Mouse (Mus musculus) small intestine, adult 2 months (tissue): Measurements from ENCODE around the gene Uqcc2. TPM values are rescaled to one million over a fixed set of nuclear protein-coding genes. Genes with fewer than 3 reads are reported as not detected.
A peak's percentile ranks its signal among the peaks of the same experiment; 100 is the strongest.

Experiments used
- H3K27ac ChIP-seq: fragments of 200-500 bp; 2 replicates; pipeline ENCODE4 v1.5.1; 2012; ENCODE audit warnings: low read depth, low read length, control low read depth, inconsistent platforms; ENCODE audit not compliant: insufficient read depth
- H3K27me3 ChIP-seq: fragments of 200-500 bp; 2 replicates; pipeline ENCODE4 v1.6.1; 2012; ENCODE audit warnings: mild to moderate bottlenecking, moderate library complexity, low read length, inconsistent platforms; ENCODE audit not compliant: control insufficient read depth, insufficient read depth
- H3K36me3 ChIP-seq: fragments of 200-500 bp; 2 replicates; pipeline ENCODE4 v1.6.1; 2012; ENCODE audit warnings: mild to moderate bottlenecking, low read length, control low read depth, inconsistent platforms; ENCODE audit not compliant: control insufficient read depth, insufficient read depth
- H3K4me1 ChIP-seq: fragments of 200-500 bp; 2 replicates; pipeline ENCODE4 v1.6.1; 2012; ENCODE audit warnings: low read length, inconsistent platforms, mixed read lengths; ENCODE audit not compliant: control insufficient read depth, insufficient read depth, insufficient read length
- H3K4me3 ChIP-seq: fragments of 200-500 bp; 2 replicates; pipeline ENCODE4 v1.5.1; 2012; ENCODE audit warnings: low read depth, mild to moderate bottlenecking, control low read depth, inconsistent platforms, low read length, moderate library complexity
- CTCF ChIP-seq: fragments of 200-500 bp; IDR thresholded peaks from 2 replicates; pipeline ENCODE4 v1.5.1; 2012; ENCODE audit warnings: low read depth, mild to moderate bottlenecking, control low read depth, inconsistent platforms, low read length, moderate library complexity, mixed read lengths; ENCODE audit not compliant: insufficient replicate concordance, insufficient read length; ENCODE audit errors: extremely low read depth
- POLR2A ChIP-seq: fragments of 200-500 bp; IDR thresholded peaks from 2 replicates; pipeline ENCODE4 v1.6.1; 2012; ENCODE audit warnings: low read depth, mild to moderate bottlenecking, control low read depth, inconsistent platforms, low read length, moderate library complexity
- WGBS: fragments of 180-500 bp; shearing (Covaris S2); methylation state at CpG from one replicate; pipeline ENCODE4 v1.1.7; 2018; 5-methylcytosine and 5-hydroxymethylcytosine counted together
- polyA plus RNA-seq: library from polyadenylated mRNA; depleted of rRNA; stranded (reverse); fragments of >200 nt; gene quantifications from 2 replicates; pipeline ENCODE4 v1.2.3, GENCODE M21; 2012

Gene Uqcc2
- polyA plus RNA-seq, 1 experiment, result 103 TPM

DNA sequence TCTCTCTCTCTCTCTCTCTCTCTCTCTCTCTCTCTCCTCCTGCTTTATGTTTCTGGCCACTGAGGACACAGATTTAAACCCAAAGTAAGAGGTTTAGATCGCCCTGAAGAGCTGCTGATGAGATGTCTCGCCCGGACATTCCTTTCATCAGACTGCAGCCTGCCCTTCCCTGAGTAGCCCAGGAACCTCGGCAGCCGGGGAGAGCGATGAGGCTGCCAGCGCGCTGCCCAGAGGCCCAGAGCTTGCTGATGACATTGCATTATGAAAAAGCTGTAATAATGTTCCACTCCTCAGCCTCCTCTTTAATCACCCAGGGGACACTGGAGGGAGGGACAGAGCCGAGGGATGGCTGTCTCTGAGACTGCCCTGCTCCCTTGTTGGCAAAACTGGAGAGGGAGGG lies 6.5 kb upstream of the Uqcc2 start:
- whole genome bisulfite sequencing, result 77% methylated on average over 9 of the region's 9 CpGs
- TF ChIP-seq POLR2A (no peak), CTCF (no peak)
- Histone ChIP-seq H3K27me3 (no peaks in the 10 kb centered on the region), H3K27ac (no peak overlapping the region), H3K4me1 (0 out of 2 replicates have a peak, but pooled peaks cover 3% of the 10 kb centered on the region), H3K36me3 (no peaks in the 10 kb centered on the region), H3K4me3 (no peak overlapping the region)

DNA sequence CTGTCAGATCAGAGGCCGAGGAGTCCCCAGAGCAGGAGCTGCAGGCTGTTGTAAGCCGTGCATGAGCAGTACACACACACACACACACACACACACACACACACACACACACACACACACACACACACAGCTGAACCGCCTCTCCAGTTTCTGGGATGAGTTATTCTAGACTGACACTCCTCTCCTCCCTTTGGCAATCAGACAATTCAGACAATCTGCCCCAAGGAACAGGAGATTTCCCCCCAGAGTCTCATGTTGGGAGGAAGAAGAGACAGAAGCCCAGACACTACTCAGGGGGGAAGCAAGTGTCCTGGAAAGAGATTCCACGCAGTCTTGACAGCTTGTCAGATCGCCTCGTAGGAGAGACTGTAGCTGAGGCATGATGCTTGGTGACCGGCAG lies 5.6 kb upstream of the Uqcc2 start:
- no peaks in the 10 kb centered on the region for H3K36me3 ChIP-seq
- TF ChIP-seq CTCF, result no peak
- no peak for TF ChIP-seq POLR2A
- no peak overlapping the region for H3K4me3 ChIP-seq
- no peaks in the 10 kb centered on the region for H3K27me3 ChIP-seq
- WGBS, result 69% methylated on average over 7 of the region's 7 CpGs
- H3K4me1 ChIP-seq, result 0 out of 2 replicates have a peak, but pooled peaks cover 3% of the 10 kb centered on the region
- no peak overlapping the region for H3K27ac ChIP-seq

DNA sequence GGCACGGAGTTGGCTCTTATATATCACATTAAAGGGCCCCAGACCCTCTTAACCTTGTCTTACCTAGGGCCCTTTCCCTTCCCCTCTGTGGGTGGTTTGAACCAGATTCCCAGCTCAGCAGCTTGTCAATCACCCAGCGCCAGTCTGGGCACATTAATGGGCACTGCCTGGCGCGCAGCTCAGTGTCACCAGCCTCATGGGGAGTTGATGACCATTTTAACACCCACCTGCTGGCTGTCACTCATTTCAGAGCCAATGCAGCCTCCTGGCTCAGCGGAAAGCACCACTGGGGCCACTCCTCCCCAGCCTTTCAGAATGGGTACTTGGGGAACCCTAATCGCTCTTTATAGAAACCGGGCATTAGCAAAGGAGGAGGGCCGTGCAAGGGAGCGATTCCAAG lies 4.7 kb upstream of the Uqcc2 start:
- WGBS, result 82% methylated on average over 9 of the region's 9 CpGs
- no peak overlapping the region for H3K4me3 ChIP-seq

DNA sequence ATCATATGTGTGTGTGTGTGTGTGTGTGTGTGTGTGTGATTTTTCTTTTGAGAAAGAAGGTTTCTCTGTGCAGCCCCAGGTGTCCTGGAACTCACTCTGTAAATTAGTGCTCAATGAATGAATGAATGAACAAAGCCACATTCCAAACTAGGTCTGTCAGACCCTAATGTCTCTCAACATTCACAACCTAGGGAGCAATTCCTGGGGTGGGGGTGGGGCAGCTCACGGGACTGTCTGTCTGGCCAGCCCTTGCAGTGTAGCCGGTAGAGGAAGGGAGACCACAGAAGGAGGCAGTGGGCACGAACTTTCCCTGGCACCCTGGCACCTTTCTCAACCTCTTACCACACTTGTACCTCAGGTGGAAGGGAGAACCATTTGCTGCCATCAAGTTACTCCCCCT lies 999 bp upstream of the Uqcc2 start:
- H3K27me3 ChIP-seq, result no peaks in the 10 kb centered on the region
- no peak overlapping the region for H3K4me3 ChIP-seq

More for the DNA sequence above, 4.7 kb upstream of the Uqcc2 start:
- Histone ChIP-seq H3K4me1 (peaks cover 6% of the 10 kb centered on the region), H3K27me3 (no peaks in the 10 kb centered on the region), H3K27ac (no peak overlapping the region), H3K36me3 (no peaks in the 10 kb centered on the region)
- no peak for TF ChIP-seq CTCF
- no peak for TF ChIP-seq POLR2A

DNA sequence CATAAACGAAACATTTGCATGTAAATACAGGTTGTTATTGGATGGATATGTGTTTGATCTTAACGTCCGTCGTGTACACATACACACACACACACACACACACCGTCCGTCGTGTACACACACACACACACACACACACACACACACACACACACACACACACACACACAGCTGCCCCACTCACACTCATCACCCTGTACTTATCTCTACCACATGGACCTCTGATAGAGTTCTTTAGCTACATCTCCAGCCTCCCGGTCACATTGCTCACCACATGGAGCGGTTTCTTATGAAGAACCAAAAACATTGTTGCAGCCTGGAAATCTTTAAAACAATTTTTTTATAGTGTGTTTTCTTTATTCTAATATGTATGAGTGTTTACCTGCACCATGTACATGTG lies 471 bp upstream of the Uqcc2 start:
- H3K4me3 ChIP-seq, result peak overlapping the region; percentile 78
- TF ChIP-seq POLR2A (no peak), CTCF (no peak)
- peaks cover 9% of the 10 kb centered on the region for H3K4me1 ChIP-seq
- no peaks in the 10 kb centered on the region for H3K36me3 ChIP-seq
- no peaks in the 10 kb centered on the region for H3K27me3 ChIP-seq
- H3K27ac ChIP-seq, result no peak overlapping the region
- 12% methylated on average over 9 of the region's 9 CpGs for WGBS

More for the DNA sequence above, 999 bp upstream of the Uqcc2 start:
- WGBS, result 41% methylated on average over 3 of the region's 3 CpGs
- no peak for TF ChIP-seq CTCF
- no peak for TF ChIP-seq POLR2A
- H3K36me3 ChIP-seq, result no peaks in the 10 kb centered on the region
- no peak overlapping the region for H3K27ac ChIP-seq
- peaks cover 9% of the 10 kb centered on the region for H3K4me1 ChIP-seq

DNA sequence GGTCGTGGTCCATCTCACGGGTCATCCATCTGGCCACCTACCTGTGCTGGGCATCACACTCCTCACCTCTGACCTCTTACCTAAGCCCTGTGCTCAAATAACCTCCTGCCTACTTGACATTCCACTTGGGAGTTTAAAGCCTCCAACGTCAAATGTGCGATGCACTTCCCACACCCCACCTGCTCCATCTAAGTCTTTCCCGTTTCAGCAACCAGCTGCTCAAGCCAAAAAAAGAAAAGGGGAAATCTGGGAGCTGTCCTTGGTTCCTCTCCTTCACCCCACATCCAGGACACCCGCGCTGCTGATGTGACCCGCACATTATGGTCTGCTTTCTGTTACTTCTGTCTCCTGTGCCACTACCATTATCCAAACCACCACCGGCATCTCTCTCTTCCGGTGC lies 1.5 kb downstream of the Uqcc2 start:
- Histone ChIP-seq H3K36me3 (no peaks in the 10 kb centered on the region), H3K27ac (no peak overlapping the region), H3K27me3 (no peaks in the 10 kb centered on the region), H3K4me3 (no peak overlapping the region), H3K4me1 (peaks cover 9% of the 10 kb centered on the region)
- 93% methylated on average over 10 of the region's 10 CpGs for WGBS
- no peak for TF ChIP-seq CTCF
- no peak for TF ChIP-seq POLR2A

DNA sequence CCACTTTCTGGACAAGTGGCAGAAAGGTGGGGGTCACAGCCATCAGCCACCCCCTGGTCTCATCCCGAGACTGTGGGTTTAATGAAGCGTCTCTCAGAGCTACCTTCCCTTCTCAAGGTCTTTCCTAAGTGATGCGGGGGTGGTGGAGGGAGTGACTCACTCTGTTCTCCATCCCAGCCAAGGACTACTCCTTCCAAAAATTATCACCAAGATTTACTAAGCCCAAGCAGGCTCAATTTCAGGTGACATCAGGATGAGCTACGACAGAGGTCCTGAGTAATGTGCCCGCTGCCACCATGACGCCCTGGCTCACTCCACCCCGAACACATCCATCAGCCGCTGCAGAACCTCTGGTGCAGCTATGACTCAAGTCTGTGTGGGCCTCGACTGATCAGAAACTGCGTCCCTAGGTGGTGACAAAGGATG lies 2.5 kb downstream of the Uqcc2 start:
- no peak for TF ChIP-seq CTCF
- no peaks in the 10 kb centered on the region for H3K27me3 ChIP-seq
- H3K27ac ChIP-seq, result no peak overlapping the region
- 91% methylated on average over 10 of the region's 10 CpGs for WGBS
- no peaks in the 10 kb centered on the region for H3K36me3 ChIP-seq
- H3K4me3 ChIP-seq, result no peak overlapping the region
- peaks cover 9% of the 10 kb centered on the region for H3K4me1 ChIP-seq

DNA sequence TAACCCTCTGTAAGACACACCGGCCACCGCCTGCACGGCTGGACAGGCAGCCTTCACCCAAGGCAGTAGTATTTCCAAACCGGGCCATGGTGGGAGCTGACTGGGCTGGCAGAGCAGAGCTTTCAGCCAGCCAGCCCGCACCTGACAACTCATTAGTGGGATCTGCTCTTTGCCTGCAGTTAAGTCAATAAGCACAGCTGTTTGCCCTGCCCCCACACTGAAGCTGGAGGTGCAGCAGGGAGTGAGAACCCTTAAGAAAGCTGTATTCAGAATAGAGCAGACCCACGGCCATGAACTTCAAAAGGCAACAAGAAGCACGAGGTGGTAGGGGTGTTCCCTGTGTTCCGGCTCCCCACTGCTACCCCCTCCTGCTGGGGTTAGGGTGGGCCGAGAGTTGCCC lies 3.5 kb downstream of the Uqcc2 start:
- H3K36me3 ChIP-seq, result no peaks in the 10 kb centered on the region
- H3K4me3 ChIP-seq, result no peak overlapping the region
- peaks cover 9% of the 10 kb centered on the region for H3K4me1 ChIP-seq
- no peaks in the 10 kb centered on the region for H3K27me3 ChIP-seq
- TF ChIP-seq CTCF (no peak), POLR2A (no peak)
- no peak overlapping the region for H3K27ac ChIP-seq
- WGBS, result 48% methylated on average over 9 of the region's 9 CpGs
